Mouse (Mus musculus) G1E (cell line): Measurements from ENCODE around the gene Tbc1d9.

ENCODE experiments used
- CTCF ChIP-seq: IDR thresholded peaks from 2 replicates; pipeline ENCODE4 v1.5.1; 2012; ENCODE audit warnings: low read depth, low read length, inconsistent platforms, mixed read lengths
- GATA1 ChIP-seq: IDR thresholded peaks from 2 replicates; pipeline ENCODE4 v1.6.1; 2012; ENCODE audit warnings: borderline replicate concordance, low read length, inconsistent platforms, mixed read lengths
- GATA2 ChIP-seq: IDR thresholded peaks from 2 replicates; pipeline ENCODE4 v1.6.1; 2012; ENCODE audit warnings: low read depth, low read length, inconsistent platforms, borderline replicate concordance
- POLR2AphosphoS5 ChIP-seq: IDR thresholded peaks from 2 replicates; pipeline ENCODE4 v1.6.1; 2012; ENCODE audit warnings: low read depth, low read length, inconsistent platforms; ENCODE audit not compliant: insufficient replicate concordance
- TAL1 ChIP-seq: conservative IDR thresholded peaks from 2 replicates; pipeline ENCODE4 v1.6.1; 2012; ENCODE audit warnings: low read depth, low read length, inconsistent platforms, mixed read lengths

DNA sequence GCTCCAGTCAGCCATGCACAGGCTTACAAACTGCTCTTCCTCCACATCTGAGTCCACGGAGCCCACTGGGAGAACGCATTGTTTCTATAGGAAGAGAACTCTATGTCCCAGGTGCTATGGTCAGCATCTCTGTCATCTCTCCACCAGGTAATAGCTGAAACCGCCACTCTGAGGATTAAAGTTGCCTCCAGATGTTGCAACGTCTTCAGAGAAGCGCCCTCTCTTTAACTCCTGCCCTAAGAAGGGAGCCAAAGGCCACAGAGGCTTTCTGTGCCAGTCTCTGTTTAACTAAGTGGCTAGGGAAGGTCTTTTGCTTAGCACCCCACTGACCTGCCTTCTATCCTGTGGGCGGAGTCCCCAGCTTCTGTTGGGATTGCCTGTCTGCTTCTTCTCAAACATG, 85.7 kb downstream of the Tbc1d9 start:
- TF ChIP-seq CTCF, result no peak
- no peak for TF ChIP-seq TAL1
- no peak for TF ChIP-seq GATA1
- no peak for TF ChIP-seq POLR2AphosphoS5
- TF ChIP-seq GATA2, result no peak
